Mouse (Mus musculus) MEL (cell line): Measurements from ENCODE around the gene Ccdc186. TPM values are rescaled to one million over a fixed set of nuclear protein-coding genes. Genes with fewer than 3 reads are reported as not detected.

Experiments
- DNase-seq: peaks from one replicate; pipeline ENCODE4 v3.0.0; 2011; ENCODE audit warnings: low read depth, low spot score
- H3K27ac ChIP-seq: 2 replicates; pipeline ENCODE4 v1.5.1; 2012; ENCODE audit warnings: low read depth, mild to moderate bottlenecking, control low read depth, low read length, moderate library complexity; ENCODE audit not compliant: control insufficient read depth
- H3K27me3 ChIP-seq, 2 experiments: fragments of 150-350 bp in 1 of 2; sonication (generic) in 1 of 2; 2 replicates each; pipeline ENCODE4 v1.6.1; 2012; ENCODE audit warnings: low read length in 2 of 2, mild to moderate bottlenecking in 2 of 2, improper control_type of control experiment in 1 of 2, moderate library complexity in 1 of 2; ENCODE audit not compliant: insufficient read depth in 2 of 2, control insufficient read depth in 1 of 2
- H3K36me3 ChIP-seq, 2 experiments: 2 replicates each; pipeline ENCODE4 v1.6.1; 2012 to 2014; ENCODE audit warnings: low read length in 2 of 2, improper control_type of control experiment in 1 of 2, inconsistent platforms in 1 of 2, mild to moderate bottlenecking in 1 of 2; ENCODE audit not compliant: insufficient read depth in 2 of 2, control insufficient read depth in 1 of 2
- H3K4me1 ChIP-seq, 2 experiments: fragments of 150-350 bp in 1 of 2; sonication (generic) in 1 of 2; 2 replicates each; pipeline ENCODE4 v1.6.1; 2012; ENCODE audit warnings: low read length in 2 of 2, improper control_type of control experiment in 1 of 2, mild to moderate bottlenecking in 1 of 2; ENCODE audit not compliant: insufficient read depth in 2 of 2, control insufficient read depth in 1 of 2
- H3K4me3 ChIP-seq, 2 experiments: fragments of 150-350 bp in 1 of 2; sonication (generic) in 1 of 2; 2 replicates each; pipeline ENCODE4 v1.5.1; 2012; ENCODE audit warnings: low read depth in 2 of 2, low read length in 2 of 2, mild to moderate bottlenecking in 2 of 2, moderate library complexity in 2 of 2, control low read depth in 1 of 2, improper control_type of control experiment in 1 of 2; ENCODE audit not compliant: control insufficient read depth in 1 of 2, insufficient read depth in 1 of 2
- H3K79me2 ChIP-seq: 2 replicates; pipeline ENCODE4 v1.6.1; 2012; ENCODE audit warnings: mild to moderate bottlenecking, low read length, moderate library complexity; ENCODE audit not compliant: control insufficient read depth, poor library complexity, insufficient read depth
- H3K9ac ChIP-seq: 2 replicates; pipeline ENCODE4 v1.6.1; 2012; ENCODE audit warnings: low read depth, mild to moderate bottlenecking, control low read depth, low read length, moderate library complexity; ENCODE audit not compliant: control insufficient read depth, poor library complexity, severe bottlenecking
- H3K9me3 ChIP-seq: fragments of 150-350 bp; sonication (generic); replicated peaks from 2 replicates; pipeline ENCODE4 v1.6.1; 2012; ENCODE audit warnings: mild to moderate bottlenecking, low read length, improper control_type of control experiment, moderate library complexity; ENCODE audit not compliant: insufficient read depth
- CHD1 ChIP-seq: IDR thresholded peaks from 2 replicates; pipeline ENCODE4 v1.6.1; 2012; ENCODE audit warnings: low read depth, mild to moderate bottlenecking, inconsistent platforms, low read length, improper control_type of control experiment
- EP300 ChIP-seq, 2 experiments: IDR thresholded peaks; 2 replicates each; pipeline ENCODE4 v1.6.1; 2011; ENCODE audit warnings: improper control_type of control experiment in 2 of 2, low read length in 2 of 2, low read depth in 1 of 2, mild to moderate bottlenecking in 1 of 2
- ETS1 ChIP-seq: IDR thresholded peaks from 2 replicates; pipeline ENCODE4 v1.6.1; 2012; ENCODE audit warnings: low read depth, mild to moderate bottlenecking, inconsistent platforms, low read length, improper control_type of control experiment, moderate library complexity
- GATA1 ChIP-seq: IDR thresholded peaks from 2 replicates; pipeline ENCODE4 v1.6.1; 2011; ENCODE audit warnings: low read depth, low read length, improper control_type of control experiment
- KAT2A ChIP-seq: conservative IDR thresholded peaks from 2 replicates; pipeline ENCODE4 v1.6.1; 2012; ENCODE audit warnings: low read depth, low read length, improper control_type of control experiment, inconsistent platforms
- MAX ChIP-seq: IDR thresholded peaks from 2 replicates; pipeline ENCODE4 v1.6.1; 2011; ENCODE audit warnings: low read length, improper control_type of control experiment
- MAZ ChIP-seq: IDR thresholded peaks from 2 replicates; pipeline ENCODE4 v1.6.1; 2012; ENCODE audit warnings: low read depth, mild to moderate bottlenecking, inconsistent platforms, low read length, improper control_type of control experiment
- MEF2A ChIP-seq: IDR thresholded peaks from 2 replicates; pipeline ENCODE4 v1.6.1; 2014; ENCODE audit warnings: low read depth, mild to moderate bottlenecking, inconsistent platforms, low read length, improper control_type of control experiment; ENCODE audit not compliant: poor library complexity, insufficient replicate concordance, severe bottlenecking; ENCODE audit errors: extremely low read depth
- MXI1 ChIP-seq: IDR thresholded peaks from 2 replicates; pipeline ENCODE4 v1.6.1; 2011; ENCODE audit warnings: mild to moderate bottlenecking, low read depth, low read length, improper control_type of control experiment
- NELFE ChIP-seq: IDR thresholded peaks from 2 replicates; pipeline ENCODE4 v1.6.1; 2011; ENCODE audit warnings: low read depth, low read length, improper control_type of control experiment
- POLR2AphosphoS2 ChIP-seq: IDR thresholded peaks from 2 replicates; pipeline ENCODE4 v1.6.1; 2011; ENCODE audit warnings: low read length, improper control_type of control experiment
- POLR2AphosphoS5 ChIP-seq: IDR thresholded peaks from 2 replicates; pipeline ENCODE4 v1.6.1; 2012; ENCODE audit warnings: low read depth, borderline replicate concordance, mild to moderate bottlenecking, inconsistent platforms, low read length, moderate library complexity, mixed read lengths
- RAD21 ChIP-seq: IDR thresholded peaks from 2 replicates; pipeline ENCODE4 v1.6.1; 2011; ENCODE audit warnings: mild to moderate bottlenecking, low read depth, low read length, improper control_type of control experiment
- SIN3A ChIP-seq: IDR thresholded peaks from 2 replicates; pipeline ENCODE4 v1.6.1; 2012; ENCODE audit warnings: low read length, improper control_type of control experiment, inconsistent platforms
- SMC3 ChIP-seq: IDR thresholded peaks from 2 replicates; pipeline ENCODE4 v1.6.1; 2011; ENCODE audit warnings: low read depth, low read length, improper control_type of control experiment
- TAL1 ChIP-seq: IDR thresholded peaks from 2 replicates; pipeline ENCODE4 v1.6.1; 2012; ENCODE audit warnings: mild to moderate bottlenecking, inconsistent platforms, low read length, moderate library complexity, mixed read lengths
- TBP ChIP-seq: IDR thresholded peaks from 2 replicates; pipeline ENCODE4 v1.8.0; 2011; ENCODE audit warnings: low read depth, low read length, improper control_type of control experiment
- TCF12 ChIP-seq: IDR thresholded peaks from 2 replicates; pipeline ENCODE4 v1.6.1; 2014; ENCODE audit warnings: low read depth, mild to moderate bottlenecking, inconsistent platforms, low read length, improper control_type of control experiment, moderate library complexity
- ZC3H11A ChIP-seq: IDR thresholded peaks from 2 replicates; pipeline ENCODE4 v1.6.1; 2012; ENCODE audit warnings: low read depth, mild to moderate bottlenecking, inconsistent platforms, low read length, improper control_type of control experiment
- ZKSCAN1 ChIP-seq: IDR thresholded peaks from 2 replicates; pipeline ENCODE4 v1.6.1; 2012; ENCODE audit warnings: low read depth, mild to moderate bottlenecking, inconsistent platforms, low read length, improper control_type of control experiment, moderate library complexity
- ZNF384 ChIP-seq: IDR thresholded peaks from 2 replicates; pipeline ENCODE4 v1.6.1; 2012; ENCODE audit warnings: low read depth, mild to moderate bottlenecking, inconsistent platforms, low read length, improper control_type of control experiment
- polyA plus RNA-seq, 2 experiments: library from polyadenylated mRNA; stranded (reverse) in 1 of 2; unstranded in 1 of 2; fragments of >175 nt in 1 of 2; fragments of >200 nt in 1 of 2; gene quantifications; 2 replicates each; pipeline versions ENCODE4 v1.2.1 to v1.2.4; 2012; ENCODE audit warnings: low replicate concordance in 2 of 2, low read depth in 1 of 2; ENCODE audit not compliant: insufficient read length in 2 of 2, insufficient read depth in 1 of 2, missing spikeins in 1 of 2
- total RNA-seq: library from RNA; depleted of rRNA; stranded (reverse); fragments of 300-350 nt; gene quantifications from 2 replicates; pipeline ENCODE4 v1.2.3, GENCODE M21; 2012

Ccdc186 gene
- total and polyA plus RNA-seq, 3 experiments: 7.9 to 72.2 (median 21.9) TPM

- no peak overlapping the region for H3K27ac ChIP-seq
- H3K27me3 ChIP-seq: peaks cover 0 to 2% of the 10 kb centered on the region in 2 experiments; a peak in 2 of 4 replicates
- H3K9ac ChIP-seq: no peak overlapping the region
- DNase-seq: no peak
- no peaks in the 10 kb centered on the region for H3K79me2 ChIP-seq
- TF ChIP-seq SMC3: no peak
- no peak for TF ChIP-seq MXI1
- no peak for TF ChIP-seq TCF12
- no peak overlapping the region for H3K4me3 ChIP-seq
- no peaks in the 10 kb centered on the region for H3K4me1 ChIP-seq
- H3K36me3 ChIP-seq: no peaks in the 10 kb centered on the region
- H3K9me3 ChIP-seq: no peaks in the 10 kb centered on the region
Observed at GRCm38 (mm10) chr19:56772158-56772557, 49.8 kb downstream of the Ccdc186 start.

- H3K27ac ChIP-seq: no peak overlapping the region
Observed at GRCm38 (mm10) chr19:56769024-56769423, 53.0 kb downstream of the Ccdc186 start.

GRCm38 (mm10) chr19:56762686-56763085, 59.3 kb downstream of the Ccdc186 start:
- TF ChIP-seq ZC3H11A (no peak), POLR2AphosphoS5 (peak; percentile 59; the same call in 1 of the 2 replicates)
- TF ChIP-seq, all 39 proteins: peak for 1
- no peaks in the 10 kb centered on the region for H3K9me3 ChIP-seq
- DNase-seq: no peak
- H3K4me3 ChIP-seq: no peak overlapping the region
- H3K27me3 ChIP-seq: no peaks in the 10 kb centered on the region
- H3K4me1 ChIP-seq: no peaks in the 10 kb centered on the region
- H3K27ac ChIP-seq: no peak overlapping the region
- no peaks in the 10 kb centered on the region for H3K79me2 ChIP-seq
- H3K9ac ChIP-seq: no peak overlapping the region
- H3K36me3 ChIP-seq: no peaks in the 10 kb centered on the region

More at GRCm38 (mm10) chr19:56769024-56769423, 53.0 kb downstream of the Ccdc186 start:
- no peaks in the 10 kb centered on the region for H3K9me3 ChIP-seq
- no peak for DNase-seq
- H3K36me3 ChIP-seq: no peaks in the 10 kb centered on the region
- no peak overlapping the region for H3K9ac ChIP-seq
- TF ChIP-seq KAT2A (no peak), TBP (no peak), ZNF384 (no peak), RAD21 (no peak), ETS1 (no peak), CHD1 (no peak), NELFE (no peak), TCF12 (no peak), ZKSCAN1 (no peak), POLR2AphosphoS2 (no peak), SIN3A (no peak), EP300 (IDR thresholded peaks at IDR 0.05; ENCODE audit: low read depth in 1 of 2, low read length in 2 of 2) (no peak), MAX (no peak), MEF2A (no peak), TAL1 (no peak), GATA1 (no peak), MAZ (no peak), ZC3H11A (no peak)
- no peak overlapping the region for H3K4me3 ChIP-seq
- H3K79me2 ChIP-seq: no peaks in the 10 kb centered on the region
- no peaks in the 10 kb centered on the region for H3K4me1 ChIP-seq
- peaks cover 0 to 2% of the 10 kb centered on the region in 2 experiments; a peak in 2 of 4 replicates for H3K27me3 ChIP-seq
